Mouse (Mus musculus) forebrain, embryonic 16.5 days (tissue): ENCODE data around the gene Coq8a. TPM values are rescaled to one million over a fixed set of nuclear protein-coding genes. Genes with fewer than 3 reads are reported as not detected.

Source experiments
- ATAC-seq: fragments of 200-750 bp; cut with Nextera tagmentation; 2 replicates; pipeline ENCODE4 v1.8.0; 2017; ENCODE audit warnings: mild to moderate bottlenecking, moderate library complexity
- H3K27ac ChIP-seq: fragments of 300-500 bp; sonication (generic); 2 replicates; pipeline ENCODE4 v1.5.1; 2014; ENCODE audit warnings: low read length, control low read depth
- H3K27me3 ChIP-seq: fragments of 300-500 bp; sonication (generic); replicated peaks from 2 replicates; pipeline ENCODE4 v1.6.1; 2014; ENCODE audit warnings: low read length; ENCODE audit not compliant: control insufficient read depth, insufficient read depth
- H3K36me3 ChIP-seq: fragments of 300-500 bp; sonication (generic); 2 replicates; pipeline ENCODE4 v1.6.1; 2014; ENCODE audit not compliant: control insufficient read depth, insufficient read depth
- H3K4me1 ChIP-seq: fragments of 300-500 bp; sonication (generic); replicated peaks from 2 replicates; pipeline ENCODE4 v1.6.1; 2014; ENCODE audit warnings: low read length; ENCODE audit not compliant: control insufficient read depth, insufficient read depth
- H3K4me2 ChIP-seq: fragments of 300-500 bp; sonication (generic); 2 replicates; pipeline ENCODE4 v1.6.1; 2014; ENCODE audit warnings: mild to moderate bottlenecking, low read length, control low read depth
- H3K4me3 ChIP-seq: fragments of 300-500 bp; sonication (generic); replicated peaks from 2 replicates; pipeline ENCODE4 v1.5.1; 2014; ENCODE audit warnings: mild to moderate bottlenecking, low read length, control low read depth
- H3K9ac ChIP-seq: fragments of 300-500 bp; sonication (generic); replicated peaks from 2 replicates; pipeline ENCODE4 v1.6.1; 2014; ENCODE audit warnings: low read depth, low read length, control low read depth
- H3K9me3 ChIP-seq: fragments of 300-500 bp; sonication (generic); 2 replicates; pipeline ENCODE4 v1.6.1; 2016; ENCODE audit warnings: low read length; ENCODE audit not compliant: control insufficient read depth
- WGBS: fragments of 180-500 bp; shearing (Covaris S2); extraction: QIAGEN DNeasy Blood & Tissue Kit; methylation state at CpG from one replicate; pipeline ENCODE4 v1.1.7; 2014; 5-methylcytosine and 5-hydroxymethylcytosine counted together
- polyA plus RNA-seq: library from polyadenylated mRNA; unstranded; fragments of >200 nt; fragmentation: Nextera tagmentation; extraction: Ambion mirVana; gene quantifications from 2 replicates; pipeline ENCODE4 v1.2.1, GENCODE M21; 2015

The Coq8a gene
- polyA plus RNA-seq, 1 experiment from 2014 or later: 5.1 TPM

GRCm38 (mm10) chr1:180116525-180116924 is 82.9 kb downstream of the Coq8a start:
- Histone ChIP-seq H3K9me3 (no peaks in the 10 kb centered on the region), H3K27me3 (no peaks in the 10 kb centered on the region), H3K4me2 (no peak overlapping the region), H3K27ac (no peak overlapping the region), H3K9ac (no peak overlapping the region), H3K4me3 (no peak overlapping the region), H3K4me1 (no peaks in the 10 kb centered on the region), H3K36me3 (peaks cover 3% of the 10 kb centered on the region)
- no peak for ATAC-seq
- whole genome bisulfite sequencing: 76% methylated on average over 1 of the region's 1 CpGs

Other genes starting within 250 kb of the Coq8a start
- 28.6 and 31.4 TPM in 2 replicates for gene Cdc42bpa, start 239.1 kb downstream of the Coq8a start, polyA plus RNA-seq
- gene Psen2, start 63.8 kb upstream of the Coq8a start, polyA plus RNA-seq: 11.5 and 14.7 TPM in 2 replicates
- 2.0 and 2.4 TPM in 2 replicates for gene Itpkb, start 130.9 kb upstream of the Coq8a start, polyA plus RNA-seq